Mouse (Mus musculus) liver, embryonic 16.5 days (tissue): ENCODE measurements around the gene Ptpn14. TPM values are rescaled to one million over a fixed set of nuclear protein-coding genes. Genes with fewer than 3 reads are reported as not detected.

Experiments
- ATAC-seq: fragments of 200-750 bp; cut with Nextera tagmentation; 2 replicates; pipeline ENCODE4 v1.8.0; 2017; ENCODE audit warnings: low read depth, mild to moderate bottlenecking, moderate number of reproducible peaks, moderate library complexity
- H3K27ac ChIP-seq: fragments of 300-500 bp; sonication (generic); 2 replicates; pipeline ENCODE4 v1.5.1; 2014; ENCODE audit warnings: mild to moderate bottlenecking, low read length
- H3K27me3 ChIP-seq: fragments of 300-500 bp; sonication (generic); 2 replicates; pipeline ENCODE4 v1.6.1; 2014; ENCODE audit warnings: low read depth, low read length, mixed read lengths; ENCODE audit not compliant: control insufficient read depth, insufficient read depth
- H3K36me3 ChIP-seq: fragments of 300-500 bp; sonication (generic); 2 replicates; pipeline ENCODE4 v1.6.1; 2014; ENCODE audit warnings: mild to moderate bottlenecking; ENCODE audit not compliant: control insufficient read depth, insufficient read depth
- H3K4me1 ChIP-seq: fragments of 300-500 bp; sonication (generic); 2 replicates; pipeline ENCODE4 v1.6.1; 2014; ENCODE audit warnings: low read depth, low read length, mixed read lengths; ENCODE audit not compliant: control insufficient read depth
- H3K4me2 ChIP-seq: fragments of 300-500 bp; sonication (generic); 2 replicates; pipeline ENCODE4 v1.6.1; 2014; ENCODE audit warnings: low read depth, low read length, mixed read lengths
- H3K4me3 ChIP-seq: fragments of 300-500 bp; sonication (generic); 2 replicates; pipeline ENCODE4 v1.5.1; 2014; ENCODE audit warnings: low read depth, mild to moderate bottlenecking, low read length
- H3K9ac ChIP-seq: fragments of 300-500 bp; sonication (generic); 2 replicates; pipeline ENCODE4 v1.6.1; 2014; ENCODE audit warnings: low read depth, low read length
- H3K9me3 ChIP-seq: fragments of 300-500 bp; sonication (generic); replicated peaks from 2 replicates; pipeline ENCODE4 v1.6.1; 2016; ENCODE audit warnings: low read length; ENCODE audit not compliant: control insufficient read depth
- WGBS: fragments of 180-500 bp; shearing (Covaris S2); extraction: QIAGEN DNeasy Blood & Tissue Kit; methylation state at CpG from one replicate; pipeline ENCODE4 v1.1.7; 2014; ENCODE audit not compliant: insufficient replicate concordance; 5-methylcytosine and 5-hydroxymethylcytosine counted together
- polyA plus RNA-seq: library from polyadenylated mRNA; unstranded; fragments of >200 nt; fragmentation: Nextera tagmentation; extraction: Ambion mirVana; gene quantifications from 2 replicates; pipeline ENCODE4 v1.2.1, GENCODE M21; 2015

Ptpn14 gene
- polyA plus RNA-seq, 1 experiment from 2014 or later: 0.38 TPM

DNA sequence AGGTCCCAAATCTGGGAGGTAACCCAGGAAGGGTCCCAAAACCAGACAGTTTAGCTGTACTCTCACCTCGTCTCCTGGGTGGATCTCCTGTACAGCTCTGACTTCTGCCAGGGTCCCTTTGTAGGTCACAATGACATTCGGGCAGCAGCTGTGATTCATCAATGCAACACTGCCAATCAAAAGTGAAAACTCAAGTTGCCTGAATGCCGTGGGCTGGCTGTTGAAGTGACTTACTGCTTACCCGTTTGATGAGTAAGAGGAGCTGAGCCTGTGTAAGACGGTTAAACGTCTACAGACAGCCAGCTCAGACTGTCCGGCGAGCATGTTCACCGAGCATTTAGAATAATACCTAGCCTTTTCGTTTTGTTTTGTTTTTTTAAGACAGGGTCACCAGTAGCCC, 160.7 kb downstream of the Ptpn14 start:
- no peak overlapping the region for H3K27ac ChIP-seq
- WGBS: 71% methylated on average over 10 of the region's 10 CpGs
- no peak overlapping the region for H3K4me2 ChIP-seq
- no peak overlapping the region for H3K4me3 ChIP-seq
- H3K36me3 ChIP-seq: no peaks in the 10 kb centered on the region
- ATAC-seq: no peak
- no peaks in the 10 kb centered on the region for H3K27me3 ChIP-seq
- H3K4me1 ChIP-seq: peaks cover 6% of the 10 kb centered on the region; the same call in 1 of the 2 replicates
- H3K9me3 ChIP-seq: no peaks in the 10 kb centered on the region
- H3K9ac ChIP-seq: no peak overlapping the region

DNA sequence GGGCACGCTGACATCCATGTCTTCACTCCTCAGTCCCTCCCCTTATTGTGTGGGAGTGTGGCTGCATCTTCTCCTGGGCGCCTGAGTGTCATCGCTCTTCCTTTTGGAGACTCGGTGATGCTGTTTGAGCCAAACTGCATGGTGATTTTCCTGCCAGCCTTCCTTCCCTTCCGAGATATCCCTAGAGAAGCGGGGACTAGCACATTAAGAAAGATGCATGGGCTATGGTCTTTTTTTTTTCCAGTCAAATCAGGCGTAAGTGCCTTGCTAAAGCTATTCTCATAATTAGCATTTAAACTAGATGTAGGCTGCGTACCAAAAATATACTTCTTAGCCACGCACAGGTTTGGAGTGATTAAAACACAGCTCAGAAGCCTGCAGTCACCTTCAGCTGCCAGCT, 166.1 kb downstream of the Ptpn14 start:
- Histone ChIP-seq H3K27me3 (no peaks in the 10 kb centered on the region), H3K4me3 (no peak overlapping the region), H3K36me3 (peaks cover 3% of the 10 kb centered on the region; the same call in 1 of the 2 replicates), H3K27ac (no peak overlapping the region), H3K9me3 (no peaks in the 10 kb centered on the region), H3K4me2 (no peak overlapping the region), H3K9ac (no peak overlapping the region), H3K4me1 (no peaks in the 10 kb centered on the region)
- no peak for ATAC-seq
- 77% methylated on average over 9 of the region's 9 CpGs for WGBS

DNA sequence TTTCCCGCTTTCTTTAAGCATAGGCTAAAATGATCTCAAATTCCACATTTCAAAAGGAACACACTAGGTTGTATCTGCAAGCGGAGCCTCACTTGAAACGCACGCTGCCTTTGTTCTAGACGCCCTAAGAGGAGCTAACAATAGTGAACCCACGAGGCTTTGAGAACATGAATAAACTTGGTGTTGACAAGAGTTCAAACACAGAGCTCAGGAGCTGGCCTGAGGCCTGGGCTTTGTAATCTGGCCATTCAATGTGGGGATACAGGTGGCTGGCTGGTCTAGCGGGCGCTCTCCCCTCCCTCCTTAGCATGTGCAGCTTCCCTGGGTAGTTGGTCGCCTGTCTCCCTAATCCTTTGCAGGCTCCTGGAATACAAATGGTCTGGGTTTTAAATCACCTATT, 169.8 kb downstream of the Ptpn14 start:
- no peak overlapping the region for H3K4me3 ChIP-seq
- no peak overlapping the region for H3K9ac ChIP-seq
- no peak for ATAC-seq
- no peaks in the 10 kb centered on the region for H3K9me3 ChIP-seq
- H3K4me1 ChIP-seq: no peaks in the 10 kb centered on the region
- H3K36me3 ChIP-seq: peaks cover 3% of the 10 kb centered on the region; the same call in 1 of the 2 replicates
- H3K27me3 ChIP-seq: no peaks in the 10 kb centered on the region
- WGBS: 84% methylated on average over 9 of the region's 9 CpGs
- H3K4me2 ChIP-seq: no peak overlapping the region
- H3K27ac ChIP-seq: no peak overlapping the region

DNA sequence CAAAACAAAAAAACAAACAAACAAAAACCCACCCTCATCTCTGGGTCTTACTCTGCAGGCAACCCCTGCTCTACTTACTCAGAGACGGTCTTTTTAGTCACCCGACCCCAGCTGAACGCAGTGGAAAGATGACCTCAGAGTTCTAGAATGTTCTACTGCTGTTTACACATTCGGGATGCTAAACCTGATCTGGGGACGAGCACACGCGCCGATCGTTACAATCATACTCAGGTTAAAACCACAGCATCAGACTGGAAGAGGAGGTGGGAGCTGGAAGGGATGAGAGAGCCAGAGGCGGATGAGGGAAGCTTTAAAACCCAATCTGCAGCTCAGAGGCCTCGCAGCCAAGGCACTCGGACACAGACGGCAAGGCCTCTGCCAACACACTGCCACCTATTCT, 170.6 kb downstream of the Ptpn14 start:
- WGBS: 76% methylated on average over 13 of the region's 13 CpGs
- Histone ChIP-seq H3K4me1 (no peaks in the 10 kb centered on the region), H3K36me3 (peaks cover 3% of the 10 kb centered on the region; the same call in 1 of the 2 replicates), H3K27ac (no peak overlapping the region), H3K4me3 (no peak overlapping the region), H3K27me3 (no peaks in the 10 kb centered on the region), H3K9me3 (no peaks in the 10 kb centered on the region), H3K9ac (no peak overlapping the region), H3K4me2 (no peak overlapping the region)
- ATAC-seq: no peak

DNA sequence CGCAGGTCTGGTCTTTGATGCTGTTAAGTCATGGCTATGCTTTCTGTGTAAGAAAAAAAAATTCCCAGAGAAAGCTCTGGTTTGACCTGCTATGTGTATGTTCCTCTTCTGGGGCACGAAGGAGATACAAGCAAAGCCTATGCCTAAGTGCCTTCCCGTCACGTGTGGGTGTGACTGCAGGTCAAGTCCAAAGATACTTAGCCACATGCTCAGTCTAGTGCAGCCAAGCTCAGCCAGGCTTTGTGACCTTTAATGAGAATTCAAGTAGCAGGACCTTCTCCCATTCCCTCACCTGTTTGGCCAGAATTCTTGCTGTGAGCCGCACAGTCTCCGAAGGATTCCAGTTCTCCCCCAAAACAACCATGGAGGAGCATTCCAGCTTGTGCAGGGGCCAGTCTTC, 171.5 kb downstream of the Ptpn14 start:
- H3K4me2 ChIP-seq: no peak overlapping the region
- no peak overlapping the region for H3K4me3 ChIP-seq
- peaks cover 3% of the 10 kb centered on the region; the same call in 1 of the 2 replicates for H3K36me3 ChIP-seq
- H3K9ac ChIP-seq: no peak overlapping the region
- WGBS: 85% methylated on average over 6 of the region's 6 CpGs
- H3K4me1 ChIP-seq: no peaks in the 10 kb centered on the region
- no peak for ATAC-seq
- H3K27ac ChIP-seq: no peak overlapping the region
- no peaks in the 10 kb centered on the region for H3K27me3 ChIP-seq
- H3K9me3 ChIP-seq: no peaks in the 10 kb centered on the region

DNA sequence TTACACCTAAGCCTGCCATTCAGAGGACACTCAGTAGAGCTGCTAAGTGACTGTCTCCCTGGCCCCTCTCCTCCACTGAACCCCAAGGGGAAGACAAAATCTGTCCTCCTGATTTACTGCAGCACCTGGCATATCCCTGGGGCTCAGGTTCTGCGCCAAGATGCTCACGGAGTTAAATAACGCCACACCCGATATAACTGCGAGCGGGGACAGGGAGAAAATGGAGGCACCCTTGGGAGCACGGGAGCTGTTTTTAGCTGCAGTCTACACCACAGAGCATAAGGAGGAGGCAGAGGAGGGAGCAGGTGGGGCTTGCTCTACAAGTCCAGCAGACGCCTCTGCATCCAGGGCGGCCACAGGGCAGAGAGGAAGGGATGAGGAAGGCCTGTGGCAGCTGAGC, 174.3 kb downstream of the Ptpn14 start:
- Histone ChIP-seq H3K4me2 (no peak overlapping the region), H3K27ac (no peak overlapping the region), H3K9ac (no peak overlapping the region), H3K36me3 (no peaks in the 10 kb centered on the region), H3K9me3 (no peaks in the 10 kb centered on the region), H3K4me3 (no peak overlapping the region), H3K27me3 (no peaks in the 10 kb centered on the region), H3K4me1 (no peaks in the 10 kb centered on the region)
- 85% methylated on average over 9 of the region's 9 CpGs for WGBS
- ATAC-seq: no peak

DNA sequence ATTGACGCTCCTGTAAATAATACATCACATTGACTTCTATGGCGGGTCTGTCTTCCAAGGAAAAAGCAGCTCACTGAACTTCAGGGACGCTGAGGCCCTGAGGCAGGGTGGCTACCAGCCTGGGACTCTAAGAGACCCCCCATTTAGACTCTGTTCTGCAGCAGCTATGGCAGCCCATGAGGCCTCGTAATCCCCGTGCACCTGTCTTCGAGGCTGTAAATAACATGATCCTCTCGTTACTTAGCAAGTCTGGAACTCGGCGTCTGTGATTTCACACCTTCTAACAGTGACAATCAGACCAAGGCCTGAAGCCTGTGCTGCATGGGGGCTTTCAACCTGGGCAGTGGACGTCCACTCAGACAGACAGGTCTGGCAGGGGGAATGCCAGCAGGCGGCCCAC, 175.1 kb downstream of the Ptpn14 start:
- Histone ChIP-seq H3K27ac (no peak overlapping the region), H3K9me3 (no peaks in the 10 kb centered on the region), H3K36me3 (no peaks in the 10 kb centered on the region), H3K9ac (no peak overlapping the region), H3K4me3 (no peak overlapping the region), H3K4me1 (no peaks in the 10 kb centered on the region), H3K4me2 (no peak overlapping the region), H3K27me3 (no peaks in the 10 kb centered on the region)
- 73% methylated on average over 11 of the region's 11 CpGs for WGBS
- ATAC-seq: no peak

DNA sequence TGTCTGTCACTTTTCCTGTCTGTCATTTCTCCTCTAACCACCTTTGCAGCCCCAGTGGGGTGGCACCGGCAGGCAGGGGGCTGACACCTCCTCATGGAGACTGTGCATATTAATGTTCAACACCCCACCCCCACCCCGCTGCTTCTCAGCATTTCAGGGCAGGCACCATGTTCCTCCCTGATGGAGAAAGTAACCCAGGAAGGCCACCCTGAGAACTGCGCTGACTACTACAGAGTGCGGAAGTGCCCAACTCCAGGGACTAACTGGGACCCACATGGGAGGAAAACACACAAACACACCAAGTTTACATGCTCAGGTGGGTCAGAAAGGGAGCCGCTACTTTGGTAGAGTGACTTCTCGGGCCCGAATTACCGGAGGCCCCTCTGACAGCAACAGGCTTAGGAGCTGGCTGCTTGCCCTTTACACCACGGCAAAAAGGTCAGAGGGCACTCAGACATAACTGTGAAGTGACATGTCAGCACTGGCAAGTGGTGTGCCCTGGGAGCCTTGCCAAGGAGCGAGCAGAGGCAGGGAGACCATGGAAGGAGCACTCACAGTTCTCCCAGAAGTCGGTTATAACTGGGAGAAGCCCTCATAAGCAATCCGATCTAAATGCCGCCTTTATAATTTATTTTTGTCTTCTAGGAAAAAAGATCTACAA, 182.7 kb downstream of the Ptpn14 start:
- WGBS: 74% methylated on average over 13 of the region's 13 CpGs
- Histone ChIP-seq H3K27ac (no peak overlapping the region), H3K27me3 (no peaks in the 10 kb centered on the region), H3K9me3 (no peaks in the 10 kb centered on the region), H3K4me3 (no peak overlapping the region), H3K9ac (no peak overlapping the region), H3K36me3 (no peaks in the 10 kb centered on the region), H3K4me1 (peaks cover 3% of the 10 kb centered on the region; the same call in 1 of the 2 replicates), H3K4me2 (no peak overlapping the region)
- no peak for ATAC-seq

DNA sequence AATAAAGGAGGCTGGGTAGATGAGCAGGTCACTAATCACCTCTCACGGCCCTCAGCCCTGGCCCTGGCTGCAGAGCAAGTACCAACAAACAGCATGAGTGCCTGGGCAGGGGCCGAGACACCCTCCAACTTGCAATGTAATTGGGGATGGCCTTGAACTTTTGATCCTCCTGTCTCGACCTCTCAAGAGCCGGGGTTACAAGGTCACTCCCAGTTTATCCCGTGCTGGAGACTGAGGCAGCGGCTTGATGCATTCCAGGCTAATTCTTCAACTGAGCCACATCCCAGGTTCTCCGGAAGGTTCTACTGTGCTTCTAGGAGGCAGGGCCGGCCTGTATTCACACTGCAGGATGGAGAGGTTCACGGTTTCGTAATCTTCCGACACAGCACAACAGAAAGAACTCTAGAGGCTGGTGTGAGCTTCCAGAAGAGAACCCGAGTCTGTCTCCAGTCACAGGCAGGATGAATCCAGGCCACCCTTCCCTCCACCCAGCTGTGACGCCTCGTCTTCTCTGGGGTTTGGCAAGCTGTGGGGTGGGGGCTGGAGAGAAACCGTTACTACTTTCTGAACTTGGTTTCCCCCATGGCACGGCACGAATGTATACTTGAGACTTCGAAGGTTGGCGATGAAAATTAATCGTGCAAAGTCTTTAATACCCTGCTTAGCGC, 185.2 kb downstream of the Ptpn14 start:
- Histone ChIP-seq H3K9ac (no peak overlapping the region), H3K4me1 (peaks cover 3% of the 10 kb centered on the region; the same call in 1 of the 2 replicates), H3K27me3 (no peaks in the 10 kb centered on the region), H3K27ac (no peak overlapping the region), H3K36me3 (no peaks in the 10 kb centered on the region), H3K4me3 (no peak overlapping the region), H3K4me2 (no peak overlapping the region), H3K9me3 (no peaks in the 10 kb centered on the region)
- no peak for ATAC-seq
- 80% methylated on average over 21 of the region's 21 CpGs for WGBS
